Mouse (Mus musculus) olfactory bulb, adult 2 months (tissue): ENCODE results near the gene Rft1.

ENCODE experiments used
- CTCF ChIP-seq: fragments of 200-500 bp; IDR thresholded peaks from 2 replicates; pipeline ENCODE4 v1.5.1; 2012; ENCODE audit warnings: low read depth, mild to moderate bottlenecking, low read length, moderate library complexity; ENCODE audit not compliant: insufficient read depth
- POLR2A ChIP-seq: fragments of 200-500 bp; IDR thresholded peaks from 2 replicates; pipeline ENCODE4 v1.6.1; 2012; ENCODE audit warnings: mild to moderate bottlenecking, low read depth, low read length, moderate library complexity; ENCODE audit not compliant: insufficient read depth

- TF ChIP-seq CTCF (no peak), POLR2A (no peak)
These were observed 62.8 kb downstream of the Rft1 start for GRCm38 (mm10) chr14:30716953-30717285.
